12 mouse cellular contexts compared by ENCODE assay signal in genomic region chr2:91656774-91657173, GRCm38 (mm10). TPM values are rescaled to one million over a fixed set of nuclear protein-coding genes. Genes with fewer than 3 reads are reported as not detected.
DNase-seq lines count a peak whose midpoint lies in the region; ATAC-seq and TF ChIP-seq lines count a peak whose summit lies in the region.
"Had no signal": no experiment of that assay in that cellular context is flagged by ENCODE, and none has a peak within 500 bp of the region (broad histone marks: within the 10 kb centered on the region; RNA-seq: fewer than 3 reads in every experiment).

No protein-coding gene starts in this region.

- no peak for TF ChIP-seq EP300 in stomach, postnatal 0 days (optimal IDR thresholded peaks at IDR 0.05)

- H3K9ac ChIP-seq in embryonic facial prominence, embryonic 11.5 days (replicated peaks; ENCODE audit: low read length), result no peak overlapping the region
- H3K9ac ChIP-seq in midbrain, postnatal 0 days (replicated peaks; ENCODE audit: low read length, poor library complexity, severe bottlenecking), result no peak overlapping the region
- no peak overlapping the region for H3K9ac ChIP-seq in stomach, postnatal 0 days (ENCODE audit: low read length)

- H3K36me3 ChIP-seq in embryonic facial prominence, embryonic 11.5 days (replicated peaks; ENCODE audit: control insufficient read depth, insufficient read depth, low read depth, low read length), result no peaks in the 10 kb centered on the region; the same call in none of the 2 replicates
- H3K36me3 ChIP-seq in embryonic facial prominence, embryonic 10.5 days (replicated peaks), result peaks cover 93% of the 10 kb centered on the region
- H3K36me3 ChIP-seq in midbrain, postnatal 0 days (ENCODE audit: insufficient read depth, low read length), result peaks cover 62% of the 10 kb centered on the region
- H3K36me3 ChIP-seq in midbrain, embryonic 10.5 days, result peaks cover 75% of the 10 kb centered on the region
- peaks cover 34% of the 10 kb centered on the region for H3K36me3 ChIP-seq in stomach, postnatal 0 days (ENCODE audit: control insufficient read depth, insufficient read depth, low read length)

- 70% methylated on average over 8 of the region's 8 CpGs for WGBS in embryonic facial prominence, embryonic 11.5 days
- WGBS in embryonic facial prominence, embryonic 10.5 days, result 71% methylated on average over 8 of the region's 8 CpGs
- 82% methylated on average over 8 of the region's 8 CpGs for WGBS in midbrain, postnatal 0 days
- 77% methylated on average over 8 of the region's 8 CpGs for WGBS in midbrain, embryonic 10.5 days
- 51% methylated on average over 8 of the region's 8 CpGs for WGBS in stomach, postnatal 0 days

- 0 out of 2 replicates have a peak, but pooled peaks have one; percentile 18 for ATAC-seq in embryonic facial prominence, embryonic 11.5 days (replicated peaks; ENCODE audit: insufficient number of reproducible peaks, low FRiP score, low TSS enrichment, low read depth)
- no peak for ATAC-seq in midbrain, postnatal 0 days (ENCODE audit: low FRiP score)
- peak; percentile 32 for ATAC-seq in stomach, postnatal 0 days (ENCODE audit: low FRiP score, low TSS enrichment)
- ATAC-seq: inflammation-experienced regulatory T-cells, adult 6 months had no signal

- no peaks in the 10 kb centered on the region for H3K27me3 ChIP-seq in embryonic facial prominence, embryonic 11.5 days (ENCODE audit: control insufficient read depth, insufficient read depth, low read length)
- H3K27me3 ChIP-seq in embryonic facial prominence, embryonic 10.5 days (replicated peaks; ENCODE audit: low read depth, poor library complexity, severe bottlenecking), result no peaks in the 10 kb centered on the region
- no peaks in the 10 kb centered on the region for H3K27me3 ChIP-seq in midbrain, postnatal 0 days (ENCODE audit: insufficient read depth, low read length)
- H3K27me3 ChIP-seq in midbrain, embryonic 10.5 days (ENCODE audit: low read depth, poor library complexity, severe bottlenecking), result no peaks in the 10 kb centered on the region
- H3K27me3 ChIP-seq in stomach, postnatal 0 days (ENCODE audit: control insufficient read depth, insufficient read depth, low read length), result no peaks in the 10 kb centered on the region

- peak; percentile 40 for TF ChIP-seq CTCF in midbrain, postnatal 0 days (IDR thresholded peaks at IDR 0.05)
- peak; percentile 69 for TF ChIP-seq CTCF in stomach, postnatal 0 days (IDR thresholded peaks at IDR 0.05; ENCODE audit: low read depth)

- no peak overlapping the region for H3K4me2 ChIP-seq in embryonic facial prominence, embryonic 11.5 days (ENCODE audit: low read depth, low read length)
- H3K4me2 ChIP-seq in midbrain, postnatal 0 days (ENCODE audit: low read depth, low read length, poor library complexity, severe bottlenecking), result no peak overlapping the region
- no peak overlapping the region for H3K4me2 ChIP-seq in stomach, postnatal 0 days (replicated peaks; ENCODE audit: low read depth)

- H3K4me1 ChIP-seq in embryonic facial prominence, embryonic 11.5 days (ENCODE audit: control insufficient read depth, insufficient read depth, low read length), result no peaks in the 10 kb centered on the region
- no peaks in the 10 kb centered on the region; the same call in 1 of the 2 replicates for H3K4me1 ChIP-seq in embryonic facial prominence, embryonic 10.5 days
- H3K4me1 ChIP-seq in midbrain, postnatal 0 days (ENCODE audit: insufficient read depth, low read length), result peaks cover 4% of the 10 kb centered on the region; the same call in 1 of the 2 replicates
- peaks cover 16% of the 10 kb centered on the region for H3K4me1 ChIP-seq in midbrain, embryonic 10.5 days
- no peaks in the 10 kb centered on the region for H3K4me1 ChIP-seq in stomach, postnatal 0 days (replicated peaks; ENCODE audit: control insufficient read depth, insufficient read depth)

- no peak for DNase-seq in embryonic facial prominence, embryonic 11.5 days (ENCODE audit: low spot score)
- DNase-seq in embryonic facial prominence, embryonic 10.5 days (ENCODE audit: low spot score), result no peak
- no peak for DNase-seq in midbrain, postnatal 0 days (ENCODE audit: low spot score)
- no peak for DNase-seq in midbrain, embryonic 10.5 days (ENCODE audit: low spot score)
- peak; percentile 75 to 78 for DNase-seq in lung, adult 18-20 months
- peak; percentile 61 for DNase-seq in stomach, postnatal 0 days (ENCODE audit: low spot score)
- no peak for DNase-seq in layer of hippocampus, postnatal 25 days (ENCODE audit: extremely low spot score in 1 of 2, low spot score in 1 of 2)
- DNase-seq in urinary bladder, postnatal 25 days (ENCODE audit: low spot score), result no peak
- DNase-seq: cerebellum, adult 18-20 months; gastrocnemius, postnatal 14 days had no signal

- H3K4me3 ChIP-seq in embryonic facial prominence, embryonic 11.5 days (ENCODE audit: low read depth, low read length), result no peak overlapping the region
- H3K4me3 ChIP-seq in embryonic facial prominence, embryonic 10.5 days, result no peak overlapping the region
- no peak overlapping the region for H3K4me3 ChIP-seq in midbrain, postnatal 0 days (ENCODE audit: low read depth, low read length)
- H3K4me3 ChIP-seq in midbrain, embryonic 10.5 days, result no peak overlapping the region
- H3K4me3 ChIP-seq in stomach, postnatal 0 days (ENCODE audit: low read depth, low read length), result no peak overlapping the region
- H3K4me3 ChIP-seq: erythroblast, embryonic 14.5 days had no signal

- no peaks in the 10 kb centered on the region for H3K9me3 ChIP-seq in embryonic facial prominence, embryonic 11.5 days (replicated peaks; ENCODE audit: control insufficient read depth, low read length)
- no peaks in the 10 kb centered on the region for H3K9me3 ChIP-seq in embryonic facial prominence, embryonic 10.5 days
- no peaks in the 10 kb centered on the region for H3K9me3 ChIP-seq in midbrain, postnatal 0 days (ENCODE audit: low read length)
- H3K9me3 ChIP-seq in midbrain, embryonic 10.5 days (replicated peaks), result no peaks in the 10 kb centered on the region
- no peaks in the 10 kb centered on the region for H3K9me3 ChIP-seq in stomach, postnatal 0 days (ENCODE audit: control insufficient read depth, low read length)

- no peak overlapping the region for H3K27ac ChIP-seq in embryonic facial prominence, embryonic 11.5 days (replicated peaks; ENCODE audit: low read depth, low read length)
- H3K27ac ChIP-seq in embryonic facial prominence, embryonic 10.5 days (replicated peaks), result no peak overlapping the region
- H3K27ac ChIP-seq in midbrain, postnatal 0 days (ENCODE audit: low read depth, low read length), result no peak overlapping the region
- H3K27ac ChIP-seq in midbrain, embryonic 10.5 days (replicated peaks), result no peak overlapping the region
- H3K27ac ChIP-seq in stomach, postnatal 0 days (replicated peaks), result no peak overlapping the region

RNA-seq across cellular contexts. Expression of gene Arhgap1, which starts 7.1 kb away (rescaled TPM):
- 73.7 and 83.2 TPM in 2 replicates for polyA plus RNA-seq in embryonic facial prominence, embryonic 11.5 days (2014; fragmentation: Nextera tagmentation; extraction: Ambion mirVana)
- 76.0 and 80.5 TPM in 2 replicates for polyA plus RNA-seq in embryonic facial prominence, embryonic 10.5 days (2016; fragmentation: Nextera tagmentation; extraction: Ambion mirVana)
- total RNA-seq in midbrain, postnatal 0 days (2014; rRNA removed), result 95.8 and 101 TPM in 2 replicates
- 96.6 and 99.3 TPM in 2 replicates for polyA plus RNA-seq in midbrain, postnatal 0 days (2015; fragmentation: Nextera tagmentation; extraction: Ambion mirVana)
- polyA plus RNA-seq in midbrain, embryonic 10.5 days (2016; fragmentation: Nextera tagmentation; extraction: Ambion mirVana), result 75.2 and 82.6 TPM in 2 replicates
- 98.9 and 105 TPM in 2 replicates for polyA plus RNA-seq in stomach, postnatal 0 days (2015; fragmentation: Nextera tagmentation; extraction: Ambion mirVana)
- total RNA-seq in layer of hippocampus, postnatal 25 days (2021), result 10 to 100 TPM; 64.1 to 68.9 TPM

RNA-seq across cellular contexts. Expression of gene Zfp408, which starts 7.2 kb away (rescaled TPM):
- 3.9 and 7.3 TPM in 2 replicates for polyA plus RNA-seq in embryonic facial prominence, embryonic 11.5 days (2014; fragmentation: Nextera tagmentation; extraction: Ambion mirVana)
- polyA plus RNA-seq in embryonic facial prominence, embryonic 10.5 days (2016; fragmentation: Nextera tagmentation; extraction: Ambion mirVana), result 11.0 and 11.5 TPM in 2 replicates
- total RNA-seq in midbrain, postnatal 0 days (2014; rRNA removed), result 14.9 and 20.5 TPM in 2 replicates
- polyA plus RNA-seq in midbrain, postnatal 0 days (2015; fragmentation: Nextera tagmentation; extraction: Ambion mirVana), result 9.7 and 10.7 TPM in 2 replicates
- polyA plus RNA-seq in midbrain, embryonic 10.5 days (2016; fragmentation: Nextera tagmentation; extraction: Ambion mirVana), result 9.6 and 10.3 TPM in 2 replicates
- polyA plus RNA-seq in stomach, postnatal 0 days (2015; fragmentation: Nextera tagmentation; extraction: Ambion mirVana), result 3.7 and 4.2 TPM in 2 replicates
- total RNA-seq in layer of hippocampus, postnatal 25 days (2021), result 10 to 100 TPM in 1 of 2 experiments, 1 to 10 TPM in 1; 8.9 to 12.1 TPM

RNA-seq across cellular contexts. Expression of gene F2, which starts 20.6 kb away (rescaled TPM):
- 0.14 TPM in 1 of 2 replicates, not detected in the other for polyA plus RNA-seq in embryonic facial prominence, embryonic 11.5 days (2014; fragmentation: Nextera tagmentation; extraction: Ambion mirVana)
- 0.09 and 0.15 TPM in 2 replicates for polyA plus RNA-seq in embryonic facial prominence, embryonic 10.5 days (2016; fragmentation: Nextera tagmentation; extraction: Ambion mirVana)
- not detected in 2 replicates for total RNA-seq in midbrain, postnatal 0 days (2014; rRNA removed)
- 0.10 and 0.16 TPM in 2 replicates for polyA plus RNA-seq in midbrain, postnatal 0 days (2015; fragmentation: Nextera tagmentation; extraction: Ambion mirVana)
- polyA plus RNA-seq in midbrain, embryonic 10.5 days (2016; fragmentation: Nextera tagmentation; extraction: Ambion mirVana), result 0.14 TPM in 1 of 2 replicates, not detected in the other
- 3.3 and 4.7 TPM in 2 replicates for polyA plus RNA-seq in stomach, postnatal 0 days (2015; fragmentation: Nextera tagmentation; extraction: Ambion mirVana)
- not detected for total RNA-seq in layer of hippocampus, postnatal 25 days (2021)

RNA-seq across cellular contexts. Expression of gene Atg13, which starts 53.6 kb away (rescaled TPM):
- polyA plus RNA-seq in embryonic facial prominence, embryonic 11.5 days (2014; fragmentation: Nextera tagmentation; extraction: Ambion mirVana), result 28.3 and 32.0 TPM in 2 replicates
- 27.1 and 28.9 TPM in 2 replicates for polyA plus RNA-seq in embryonic facial prominence, embryonic 10.5 days (2016; fragmentation: Nextera tagmentation; extraction: Ambion mirVana)
- 21.0 and 30.6 TPM in 2 replicates for total RNA-seq in midbrain, postnatal 0 days (2014; rRNA removed)
- polyA plus RNA-seq in midbrain, postnatal 0 days (2015; fragmentation: Nextera tagmentation; extraction: Ambion mirVana), result 30.4 and 31.5 TPM in 2 replicates
- polyA plus RNA-seq in midbrain, embryonic 10.5 days (2016; fragmentation: Nextera tagmentation; extraction: Ambion mirVana), result 22.9 and 25.5 TPM in 2 replicates
- 23.2 and 24.2 TPM in 2 replicates for polyA plus RNA-seq in stomach, postnatal 0 days (2015; fragmentation: Nextera tagmentation; extraction: Ambion mirVana)
- 10 to 100 TPM; 72.0 to 74.3 TPM for total RNA-seq in layer of hippocampus, postnatal 25 days (2021)

RNA-seq across cellular contexts. Expression of gene Harbi1, which starts 53.9 kb away (rescaled TPM):
- polyA plus RNA-seq in embryonic facial prominence, embryonic 11.5 days (2014; fragmentation: Nextera tagmentation; extraction: Ambion mirVana), result 18.6 and 22.2 TPM in 2 replicates
- polyA plus RNA-seq in embryonic facial prominence, embryonic 10.5 days (2016; fragmentation: Nextera tagmentation; extraction: Ambion mirVana), result 24.8 and 26.9 TPM in 2 replicates
- 11.7 and 16.2 TPM in 2 replicates for total RNA-seq in midbrain, postnatal 0 days (2014; rRNA removed)
- polyA plus RNA-seq in midbrain, postnatal 0 days (2015; fragmentation: Nextera tagmentation; extraction: Ambion mirVana), result 12.3 TPM in 2 replicates
- polyA plus RNA-seq in midbrain, embryonic 10.5 days (2016; fragmentation: Nextera tagmentation; extraction: Ambion mirVana), result 22.5 and 26.2 TPM in 2 replicates
- polyA plus RNA-seq in stomach, postnatal 0 days (2015; fragmentation: Nextera tagmentation; extraction: Ambion mirVana), result 10.5 and 12.3 TPM in 2 replicates
- total RNA-seq in layer of hippocampus, postnatal 25 days (2021), result 1 to 10 TPM; 7.1 to 7.9 TPM

Comparison
In these comparisons a context has a peak if more than half of its experiments do, and no peak if none do; other contexts are left out.
1. DNase-seq: peak in lung, adult 18-20 months (2 of 2) and stomach, postnatal 0 days (single experiment); none in embryonic facial prominence, embryonic 11.5 days (single experiment), embryonic facial prominence, embryonic 10.5 days (single experiment), midbrain, postnatal 0 days (single experiment), midbrain, embryonic 10.5 days (single experiment), layer of hippocampus, postnatal 25 days (0 of 2) and urinary bladder, postnatal 25 days (single experiment).